Mouse (Mus musculus) spleen, embryonic (tissue): ENCODE measurements around the gene Naa40.

ENCODE experiments used
- CTCF ChIA-PET: fragments of 350-600 bp; sonication (Branson Sonifier 250); formaldehyde crosslinking; loops from one replicate; lab custom pipeline; 2022; lab: Charles Lee

Naa40 gene

DNA sequence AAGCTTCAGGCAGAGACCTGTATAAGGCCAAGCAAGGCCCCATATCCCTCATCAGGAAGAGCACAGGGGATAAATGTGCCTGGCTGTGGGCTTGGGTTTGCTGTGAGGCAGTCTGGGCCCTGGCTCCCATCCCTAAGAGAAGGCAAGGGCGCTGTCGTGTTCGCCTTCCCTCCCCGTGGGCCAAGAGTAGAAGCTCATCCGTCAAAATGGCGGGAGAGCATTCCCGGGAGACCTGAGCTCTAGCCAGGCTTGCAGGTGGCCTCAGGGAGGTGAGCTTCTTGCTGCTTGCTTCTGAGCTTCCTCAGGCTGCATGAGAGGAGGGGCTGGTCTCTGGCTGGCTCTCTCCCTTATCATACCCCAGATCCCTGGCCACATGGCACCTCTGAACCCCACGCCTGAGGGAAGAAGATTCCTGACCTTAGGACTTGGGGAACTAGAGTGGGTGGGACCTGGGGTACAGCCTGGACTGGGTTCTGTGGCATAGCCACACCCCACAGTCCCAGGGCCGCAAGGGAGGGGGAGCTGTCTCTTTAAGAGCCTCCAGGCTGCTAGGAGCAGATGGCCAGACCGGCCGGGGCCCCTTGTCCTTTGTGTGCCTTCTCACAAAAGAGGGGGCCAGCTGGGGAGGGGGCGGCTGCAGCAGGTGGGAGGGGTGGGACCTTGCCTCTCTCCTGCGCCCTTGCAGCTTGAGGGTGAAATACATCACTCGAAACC lies 24.7 kb upstream of the Naa40 start:
- CTCF ChIA-PET: interaction anchor here (1.2 kb wide), 1 partner anchor 12 kb away, joined by 3 read pairs; no protein-coding TSS in a partner anchor

DNA sequence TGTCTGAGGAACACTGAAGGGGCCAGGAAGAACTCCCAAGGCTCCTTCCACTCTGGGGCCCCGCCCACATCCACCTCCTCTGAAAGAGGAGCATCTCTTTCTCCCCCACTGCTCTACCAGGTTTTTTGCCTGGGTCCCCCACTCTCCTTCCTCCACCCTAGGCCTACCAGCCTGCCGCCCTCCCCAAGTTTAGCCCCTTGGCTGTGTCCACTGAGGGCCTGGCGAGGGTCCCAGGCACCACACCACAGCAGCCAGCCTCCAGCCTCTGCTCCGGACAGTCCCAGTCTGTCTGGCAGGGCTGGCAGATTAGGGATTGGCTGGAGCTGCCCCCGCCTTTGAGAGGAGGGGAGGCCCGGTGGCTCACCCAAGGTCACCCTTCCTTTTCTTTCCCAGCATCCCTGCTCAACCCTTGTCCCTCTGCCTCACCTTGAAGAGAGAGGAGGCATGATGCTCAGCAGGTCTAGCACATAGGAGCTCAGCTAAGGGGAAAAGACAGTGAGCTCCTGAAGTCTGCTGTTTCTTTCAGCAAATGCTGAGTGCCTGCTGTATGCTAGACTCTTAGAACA lies 23.9 kb upstream of the Naa40 start:
- CTCF ChIA-PET: interaction anchor here (1.2 kb wide), 1 partner anchor 12 kb away, joined by 3 read pairs; no protein-coding TSS in a partner anchor

DNA sequence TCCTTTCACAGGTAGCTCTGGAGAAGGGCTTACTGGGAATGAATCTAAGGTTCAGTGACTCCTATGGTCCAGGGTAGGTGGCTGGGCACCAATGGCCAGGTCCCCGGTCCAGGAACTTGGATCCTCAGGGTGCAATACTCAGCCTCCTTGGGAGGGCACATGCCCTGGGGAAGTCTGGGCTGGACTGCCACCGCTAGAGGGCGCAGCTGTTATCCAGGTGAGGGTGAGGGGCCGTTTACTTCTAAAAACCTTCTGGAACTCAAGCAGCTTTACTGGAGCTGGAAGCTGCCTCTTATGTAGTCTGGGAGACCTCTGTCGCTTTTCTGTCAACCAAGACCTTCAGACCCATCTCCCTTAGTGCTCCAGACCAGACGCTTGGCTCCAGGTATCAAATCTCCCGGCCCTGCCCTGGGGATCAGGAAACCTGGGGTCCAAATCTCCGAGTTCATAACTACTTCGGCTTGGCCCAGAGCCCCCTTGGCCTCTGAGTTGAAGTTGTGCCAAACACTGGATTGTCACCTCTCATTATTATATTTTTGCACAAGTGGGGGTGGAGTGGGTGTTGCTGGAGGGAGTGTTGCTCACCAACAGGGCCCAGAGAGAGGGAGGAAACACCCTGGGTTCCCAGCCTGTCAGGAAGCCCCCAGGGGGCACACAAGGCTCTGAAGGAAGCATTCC lies 23.2 kb upstream of the Naa40 start:
- CTCF ChIA-PET: interaction anchor here (0.6 to 2.0 kb wide), 2 partner anchors 22 to 219 kb away, joined by 3 to 5 read pairs; partner anchors contain the start of gene Rtn3

GRCm38 (mm10) chr19:7262592-7262991 lies 21.6 kb upstream of the Naa40 start:
- CTCF ChIA-PET: interaction anchor here (2.0 kb wide), 1 partner anchor 20 kb away, joined by 5 read pairs; no protein-coding TSS in a partner anchor

- CTCF ChIA-PET: interaction anchor here (2.0 kb wide), 1 partner anchor 20 kb away, joined by 5 read pairs; no protein-coding TSS in a partner anchor
These were observed 21.0 kb upstream of the Naa40 start for GRCm38 (mm10) chr19:7261964-7262363.

DNA sequence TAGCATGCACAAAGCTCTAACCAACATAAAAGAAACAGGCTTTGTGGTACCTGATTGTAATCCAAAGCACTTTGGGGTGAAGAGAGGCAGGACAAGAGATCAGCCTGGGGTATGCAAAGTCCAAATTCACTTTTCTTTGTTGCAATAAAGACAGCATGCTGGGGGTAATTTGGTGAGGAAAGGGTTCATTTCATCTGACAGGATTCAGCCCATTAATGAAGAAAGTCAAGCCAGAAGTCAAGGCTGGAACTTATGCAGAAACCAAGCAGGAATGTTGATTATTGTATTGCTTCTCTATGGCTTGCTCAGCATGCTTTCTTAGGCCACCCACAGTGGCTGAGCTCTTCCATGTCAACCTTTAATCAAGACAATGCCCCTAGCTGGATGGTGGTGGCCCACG lies 20.5 kb upstream of the Naa40 start:
- CTCF ChIA-PET: no interaction called here

GRCm38 (mm10) chr19:7257881-7258280 lies 16.9 kb upstream of the Naa40 start:
- CTCF ChIA-PET: interaction anchor here (0.9 to 1.1 kb wide), 2 partner anchors 20 to 73 kb away, joined by 3 read pairs; no protein-coding TSS in a partner anchor

- CTCF ChIA-PET: no interaction called here
These were observed 5.0 kb upstream of the Naa40 start for GRCm38 (mm10) chr19:7246021-7246420.

DNA sequence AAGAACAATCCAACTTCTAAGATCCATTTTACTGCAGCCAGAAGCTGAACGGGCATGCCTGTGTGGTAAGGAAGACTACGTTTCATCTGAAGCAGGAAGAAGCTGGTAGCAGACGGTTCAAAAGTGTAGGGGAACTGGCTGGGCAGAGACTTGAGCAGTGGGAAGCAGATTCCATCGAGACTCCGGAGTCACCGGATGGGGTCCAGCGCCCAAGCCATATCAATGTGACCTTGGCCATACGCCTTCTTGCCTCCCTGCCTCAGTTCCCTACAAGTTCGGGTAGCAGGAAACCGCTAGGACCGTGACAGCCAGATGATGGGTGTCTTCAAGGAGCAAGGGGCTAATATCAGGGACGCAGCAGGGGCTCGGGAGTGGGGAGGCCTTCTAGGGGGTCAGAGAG lies 692 bp downstream of the Naa40 start:
- CTCF ChIA-PET: no interaction called here

DNA sequence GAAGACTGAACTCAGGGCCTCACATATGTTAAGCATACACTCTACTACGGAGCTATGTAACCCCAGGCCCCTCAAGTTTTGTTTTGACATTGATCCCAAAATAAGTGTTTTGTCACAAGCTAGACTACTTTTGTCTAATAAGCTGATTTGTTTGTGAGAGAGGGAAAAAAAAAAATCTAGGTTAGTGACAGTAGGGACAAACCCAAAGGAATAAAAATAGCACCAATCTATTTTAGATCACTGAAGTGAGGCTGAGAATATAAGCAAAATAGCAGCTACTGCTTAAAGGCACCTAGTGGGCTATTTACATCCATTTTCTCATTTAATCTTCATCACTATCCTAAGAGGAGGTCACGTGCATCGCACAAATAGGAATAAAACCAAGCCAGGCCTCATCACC lies 1.4 kb downstream of the Naa40 start:
- CTCF ChIA-PET: no interaction called here

DNA sequence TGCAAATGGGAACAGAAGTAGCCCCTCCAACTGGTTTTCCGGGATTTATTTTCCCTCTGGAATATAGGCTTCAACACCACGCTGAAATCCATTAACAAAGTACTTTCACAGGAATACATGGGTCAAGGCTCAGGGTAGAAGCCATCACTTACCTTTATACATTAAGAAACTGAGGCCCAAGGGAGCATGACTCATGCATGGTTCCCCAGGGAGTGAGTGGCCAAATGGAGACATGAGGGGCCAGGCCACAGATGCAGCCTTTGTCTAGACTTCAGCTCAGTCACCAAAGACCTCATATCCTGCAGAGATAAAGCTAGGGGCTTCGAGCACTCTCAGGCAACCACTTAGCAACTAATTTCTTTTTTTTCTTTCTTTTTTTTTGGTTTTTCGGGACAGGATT lies 4.2 kb downstream of the Naa40 start:
- CTCF ChIA-PET: no interaction called here

DNA sequence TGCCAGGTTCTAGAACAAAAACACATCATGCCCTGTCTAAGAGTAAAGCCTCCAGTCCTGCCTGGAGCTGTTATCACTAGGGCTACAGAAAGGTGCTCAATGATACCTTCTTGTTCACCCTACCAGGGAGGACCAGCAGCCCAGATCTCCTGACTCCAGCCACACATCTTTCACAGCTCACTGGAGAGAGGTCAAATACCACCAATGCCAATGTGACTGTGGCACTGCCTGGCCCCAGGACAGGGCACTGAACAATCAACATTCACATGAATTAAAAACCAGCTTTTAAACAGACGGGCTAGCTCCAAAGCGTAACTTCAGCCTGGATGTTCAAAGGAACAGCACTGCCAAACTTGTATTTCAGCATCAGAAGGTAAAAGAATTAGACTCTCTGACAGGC lies 5.0 kb downstream of the Naa40 start:
- CTCF ChIA-PET: interaction anchor here (0.6 kb wide), 1 partner anchor 199 kb away, joined by 5 read pairs; no protein-coding TSS in a partner anchor

DNA sequence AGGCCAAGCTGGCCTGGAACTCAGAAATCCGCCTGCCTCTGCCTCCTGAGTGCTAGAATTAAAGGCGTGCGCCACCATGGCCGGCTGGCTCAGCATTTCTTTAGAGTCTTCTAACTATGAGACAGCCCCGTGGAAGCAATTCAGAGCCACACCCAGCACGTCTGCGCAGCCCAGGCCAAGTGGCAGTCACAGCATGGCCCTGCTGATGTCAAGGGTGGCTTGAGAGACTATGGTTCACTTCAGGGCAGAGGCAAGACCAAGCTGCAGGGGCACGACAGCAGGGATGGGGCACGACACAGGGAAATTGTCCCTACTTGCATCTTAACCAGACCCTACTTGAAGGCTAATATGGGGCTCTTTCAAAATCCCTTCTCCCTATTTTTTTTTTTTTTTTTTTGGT lies 5.5 kb downstream of the Naa40 start:
- CTCF ChIA-PET: interaction anchor here (0.6 to 1.2 kb wide), 3 partner anchors 92 to 198 kb away, joined by 3 to 9 read pairs (median 5); no protein-coding TSS in a partner anchor

DNA sequence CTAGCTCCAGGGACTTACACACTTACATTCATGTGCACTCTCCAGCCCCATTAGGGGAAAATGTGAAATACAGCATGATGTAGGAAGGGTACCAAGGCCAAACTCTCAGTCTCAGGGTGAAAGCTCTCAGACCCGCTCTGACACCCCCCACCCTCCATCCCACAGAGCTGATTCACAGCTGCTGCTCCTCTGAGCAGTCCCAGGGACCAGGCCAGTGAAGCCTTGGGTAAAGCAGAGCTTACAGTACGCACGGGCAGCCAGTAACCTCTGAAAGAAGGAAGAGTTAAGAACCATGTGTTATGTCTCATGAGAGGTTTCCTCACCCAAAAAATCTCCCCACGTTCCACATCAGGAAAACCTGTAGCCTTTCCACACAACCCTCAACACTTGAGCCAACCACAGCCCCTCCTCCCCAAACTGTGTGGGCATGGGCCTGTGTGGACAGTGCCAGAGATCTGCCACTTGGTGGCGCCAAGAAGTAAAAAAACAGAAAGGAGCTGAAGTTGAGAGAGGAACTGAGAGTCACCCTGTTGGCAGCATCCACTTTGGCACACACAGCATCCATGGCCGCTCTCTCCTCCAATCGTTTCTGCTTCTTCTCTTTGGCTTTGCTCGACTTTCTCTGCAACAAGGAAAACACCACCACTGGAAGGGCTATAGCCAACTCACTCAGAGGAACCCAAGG lies 6.3 kb downstream of the Naa40 start:
- CTCF ChIA-PET: interaction anchor here (0.6 to 1.2 kb wide), 3 partner anchors 93 to 202 kb away, joined by 3 to 9 read pairs (median 3); no protein-coding TSS in a partner anchor

GRCm38 (mm10) chr19:7226511-7226914 lies 14.5 kb downstream of the Naa40 start:
- CTCF ChIA-PET: no interaction called here

GRCm38 (mm10) chr19:7225096-7225690 lies 15.8 kb downstream of the Naa40 start:
- CTCF ChIA-PET: no interaction called here

DNA sequence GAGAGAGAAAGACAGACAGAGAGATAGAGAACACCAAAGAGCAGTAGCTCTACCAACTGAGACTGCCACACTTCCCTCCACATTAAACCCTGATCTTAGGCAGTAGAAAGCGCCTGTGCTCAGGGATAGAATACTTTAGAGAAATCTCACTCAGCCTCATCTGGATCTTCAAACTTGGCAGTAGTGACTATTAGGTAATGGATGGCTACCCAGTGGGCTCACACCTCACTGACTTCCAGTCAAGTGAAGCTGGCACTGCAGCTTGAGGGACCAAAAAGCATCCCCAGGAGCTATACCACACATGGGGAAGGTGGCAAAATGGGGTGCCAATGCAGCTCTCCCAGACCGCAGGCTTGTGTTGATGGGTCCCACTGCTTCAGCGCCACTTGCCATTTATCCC lies 16.7 kb downstream of the Naa40 start:
- CTCF ChIA-PET: no interaction called here

DNA sequence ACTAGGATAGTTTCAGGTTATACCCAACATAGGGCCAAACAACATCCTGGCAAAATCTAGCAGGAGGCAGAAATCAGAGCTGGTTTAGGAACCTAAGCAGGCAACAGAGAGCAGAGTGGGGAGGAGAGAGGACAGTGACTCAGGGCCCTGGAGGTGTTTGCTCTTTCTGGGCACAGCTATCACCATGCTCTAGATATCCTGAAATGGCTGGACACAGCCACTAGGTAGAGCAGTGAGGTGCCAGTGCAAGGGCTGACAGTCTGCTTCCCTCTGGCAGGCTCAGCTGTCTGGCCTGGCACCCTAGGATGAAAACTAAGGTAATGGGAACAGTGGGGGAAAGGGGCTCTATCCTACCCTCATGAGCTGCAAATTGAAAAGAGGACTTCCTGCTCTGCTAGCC lies 17.5 kb downstream of the Naa40 start:
- CTCF ChIA-PET: no interaction called here

DNA sequence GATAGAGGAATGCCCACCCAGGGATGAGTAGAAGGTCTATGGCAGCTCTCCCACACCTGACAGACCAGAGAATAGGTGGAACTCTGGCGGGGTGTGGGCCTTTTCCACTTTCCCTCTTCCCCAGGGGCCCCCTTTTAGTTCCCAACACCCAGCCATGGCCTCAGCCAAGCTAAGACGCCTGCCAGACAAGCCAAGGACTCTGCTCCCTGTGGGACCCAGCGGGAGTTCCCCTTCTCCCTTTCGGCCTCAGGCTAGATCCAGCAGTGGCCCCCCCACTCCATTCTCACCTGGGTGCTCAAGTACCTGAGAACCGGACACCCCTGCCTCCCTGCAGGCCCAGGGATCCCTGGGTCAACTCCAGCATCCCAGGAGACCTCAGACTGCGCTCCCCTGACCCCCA lies 18.8 kb downstream of the Naa40 start:
- CTCF ChIA-PET: no interaction called here

DNA sequence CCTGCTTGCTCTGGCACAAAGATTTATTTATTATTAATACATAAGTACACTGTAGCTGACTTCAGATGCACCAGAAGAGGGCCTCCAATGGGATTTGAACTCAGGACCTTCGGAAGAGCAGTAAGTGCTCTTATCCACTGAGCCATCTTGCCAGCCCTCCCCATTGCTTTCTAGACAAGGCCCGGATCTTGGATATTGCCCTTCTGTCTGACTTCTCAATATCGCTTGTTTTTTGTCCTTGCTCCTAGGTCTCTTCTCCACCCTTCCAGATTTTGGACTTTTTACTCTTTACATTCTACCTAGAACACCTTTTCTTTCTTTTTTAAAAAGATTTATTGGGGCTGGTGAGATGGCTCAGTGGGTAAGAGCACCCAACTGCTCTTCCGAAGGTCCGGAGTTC lies 22.2 kb downstream of the Naa40 start:
- CTCF ChIA-PET: no interaction called here

DNA sequence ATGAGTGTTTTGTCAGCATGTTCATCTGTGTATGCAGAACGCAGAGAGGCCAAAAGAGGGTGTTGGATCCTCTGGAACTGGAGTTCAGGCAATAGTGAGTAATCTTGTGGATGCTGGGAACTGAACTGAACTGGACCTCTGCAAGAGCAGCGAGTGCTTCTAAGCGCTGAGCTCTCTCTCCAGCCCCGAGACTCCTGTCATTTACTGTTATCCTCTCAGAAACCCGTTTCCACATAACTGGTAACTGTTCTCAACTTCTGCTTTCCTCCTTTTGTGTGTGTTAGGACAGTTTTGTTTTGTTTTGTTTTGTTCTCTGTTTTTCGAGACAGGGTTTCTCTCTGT lies 23.1 kb downstream of the Naa40 start:
- CTCF ChIA-PET: interaction anchor here (0.7 kb wide), 1 partner anchor 13 kb away, joined by 3 read pairs; no protein-coding TSS in a partner anchor
